Mouse (Mus musculus) heart, adult 2 months (tissue): ENCODE results near the gene Zranb3. TPM values are rescaled to one million over a fixed set of nuclear protein-coding genes. Genes with fewer than 3 reads are reported as not detected.

Experiments
- DNase-seq, 2 experiments: peaks; one replicate each; pipeline ENCODE4 v3.0.0; 2021
- H3K27ac ChIP-seq: fragments of 200-600 bp; 2 replicates; pipeline ENCODE4 v1.8.1; 2022
- H3K27me3 ChIP-seq: fragments of 200-500 bp; 2 replicates; pipeline ENCODE4 v1.6.1; 2012; ENCODE audit warnings: mild to moderate bottlenecking, low read length, inconsistent platforms, mixed read lengths; ENCODE audit not compliant: control insufficient read depth, insufficient read depth
- H3K36me3 ChIP-seq: fragments of 200-500 bp; 2 replicates; pipeline ENCODE4 v1.6.1; 2012; ENCODE audit warnings: low read length, inconsistent platforms; ENCODE audit not compliant: control insufficient read depth, insufficient read depth
- H3K4me1 ChIP-seq: fragments of 200-500 bp; 2 replicates; pipeline ENCODE4 v1.6.1; 2011; ENCODE audit warnings: low read length; ENCODE audit not compliant: control insufficient read depth, insufficient read depth
- H3K4me3 ChIP-seq: fragments of 200-600 bp; 2 replicates; pipeline ENCODE4 v1.8.1; 2022
- H3K79me2 ChIP-seq: fragments of 200-500 bp; replicated peaks from 2 replicates; pipeline ENCODE4 v1.6.1; 2012; ENCODE audit warnings: mild to moderate bottlenecking, inconsistent platforms, low read length, moderate library complexity, mixed read lengths; ENCODE audit not compliant: control insufficient read depth, insufficient read depth
- H3K9ac ChIP-seq: fragments of 200-500 bp; 2 replicates; pipeline ENCODE4 v1.6.1; 2012; ENCODE audit warnings: low read depth, mild to moderate bottlenecking, control low read depth, inconsistent platforms, low read length, mixed read lengths
- CTCF ChIP-seq: fragments of 200-600 bp; IDR thresholded peaks from 2 replicates; pipeline ENCODE4 v1.8.1; 2022; ENCODE audit warnings: antibody characterized with exemption, mild to moderate bottlenecking, moderate library complexity
- EP300 ChIP-seq: fragments of 200-500 bp; IDR thresholded peaks from 2 replicates; pipeline ENCODE4 v1.6.1; 2011; ENCODE audit warnings: low read depth, low read length, control low read depth; ENCODE audit not compliant: insufficient read depth
- POLR2A ChIP-seq: fragments of 200-500 bp; IDR thresholded peaks from 2 replicates; pipeline ENCODE4 v1.6.1; 2011; ENCODE audit warnings: mild to moderate bottlenecking, low read depth, low read length, control low read depth; ENCODE audit not compliant: insufficient read depth
- WGBS: fragments of 180-500 bp; shearing (Covaris S2); methylation state at CpG from one replicate; pipeline ENCODE4 v1.1.7; 2018; 5-methylcytosine and 5-hydroxymethylcytosine counted together
- intact Hi-C: fragments of 180-260 bp; cut with DNase I; formaldehyde crosslinking; loops from one replicate; pipeline ENCODE4 v1.15.1; 2025
- polyA plus RNA-seq: library from polyadenylated mRNA; depleted of rRNA; stranded (reverse); fragments of >200 nt; gene quantifications from 2 replicates; pipeline ENCODE4 v1.2.3, GENCODE M21; 2012
- total RNA-seq, 2 experiments: library from RNA; stranded (reverse); gene quantifications; 2 replicates each; pipeline ENCODE4 v1.2.3; 2021

The Zranb3 gene
- total and polyA plus RNA-seq, 3 experiments = 1.00 to 5.0 (median 4.8) TPM

DNA sequence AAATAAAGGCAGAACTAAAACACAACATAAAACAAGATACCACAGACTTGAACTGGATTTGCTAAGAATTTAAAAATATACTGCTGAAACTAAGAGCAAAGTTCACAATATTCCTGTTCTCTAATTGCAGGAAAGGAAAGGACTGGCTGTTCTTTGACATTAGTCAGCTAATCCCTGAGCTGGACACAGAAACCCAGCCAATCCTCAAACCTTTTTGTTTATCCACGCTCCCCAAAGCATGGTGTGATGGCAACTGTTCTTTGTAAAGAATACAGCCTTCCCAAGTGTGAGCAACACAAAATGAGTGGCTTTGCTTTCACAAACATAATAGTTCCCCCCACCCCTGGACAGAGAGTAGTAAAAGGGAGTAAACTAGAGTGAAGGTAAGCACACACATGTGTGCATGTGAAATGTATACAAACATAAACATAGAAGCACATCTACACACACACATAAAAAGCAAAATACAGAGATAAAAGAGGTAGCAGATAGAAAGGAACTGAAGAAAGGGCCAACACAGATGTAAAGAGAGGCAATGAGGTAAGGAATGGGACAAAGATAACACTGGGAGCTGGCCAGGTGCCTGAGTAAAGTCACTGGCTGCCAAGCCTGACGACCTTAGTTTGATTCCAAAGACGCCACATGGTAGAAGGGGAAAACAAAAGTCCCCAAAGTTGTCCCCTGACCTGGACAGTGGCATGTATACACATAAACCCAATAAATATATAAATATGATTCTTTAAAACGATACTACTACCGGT is 21.7 kb downstream of the Zranb3 start:
- DNase-seq = peak; percentile 55 to 66
- no peak overlapping the region for H3K9ac ChIP-seq
- 46% methylated on average over 5 of the region's 5 CpGs for WGBS
- TF ChIP-seq EP300 = no peak
- TF ChIP-seq CTCF = no peak
- no peak for TF ChIP-seq POLR2A
- peak overlapping the region; percentile 57 for H3K27ac ChIP-seq
- H3K27me3 ChIP-seq = no peaks in the 10 kb centered on the region
- intact Hi-C loops = no loop called here
- H3K36me3 ChIP-seq = peaks cover 5% of the 10 kb centered on the region; the same call in 1 of the 2 replicates
- H3K79me2 ChIP-seq = no peaks in the 10 kb centered on the region
- peaks cover 6% of the 10 kb centered on the region for H3K4me1 ChIP-seq
- H3K4me3 ChIP-seq = no peak overlapping the region

DNA sequence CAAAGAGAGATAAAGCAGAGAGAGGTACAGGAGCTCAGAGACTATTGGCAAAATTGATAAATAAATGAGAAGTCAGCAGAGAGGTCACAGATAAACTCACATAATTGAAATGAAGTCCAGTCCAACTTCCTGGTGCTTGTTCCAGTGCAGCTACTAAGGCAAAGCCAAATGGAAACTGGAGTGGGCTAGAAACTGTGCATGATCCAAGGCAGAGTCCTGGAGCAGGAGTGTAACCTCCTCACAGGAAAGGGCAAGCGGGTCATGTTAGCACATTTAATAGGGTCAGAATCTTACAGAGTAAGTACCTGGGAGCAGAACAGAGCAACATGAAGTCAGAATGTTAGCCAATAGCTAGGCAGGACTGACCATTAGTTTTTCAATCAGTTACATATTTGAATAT is 24.2 kb downstream of the Zranb3 start:
- peaks cover 6% of the 10 kb centered on the region for H3K4me1 ChIP-seq
- H3K4me3 ChIP-seq = no peak overlapping the region
- peaks cover 5% of the 10 kb centered on the region; the same call in 1 of the 2 replicates for H3K36me3 ChIP-seq
- intact Hi-C loops = no loop called here
- H3K79me2 ChIP-seq = no peaks in the 10 kb centered on the region
- H3K27me3 ChIP-seq = no peaks in the 10 kb centered on the region
- H3K27ac ChIP-seq = no peak overlapping the region
- no peak overlapping the region for H3K9ac ChIP-seq
- 93% methylated on average over 1 of the region's 1 CpGs for WGBS
- TF ChIP-seq EP300 (no peak), POLR2A (no peak), CTCF (no peak)
- no peak for DNase-seq

DNA sequence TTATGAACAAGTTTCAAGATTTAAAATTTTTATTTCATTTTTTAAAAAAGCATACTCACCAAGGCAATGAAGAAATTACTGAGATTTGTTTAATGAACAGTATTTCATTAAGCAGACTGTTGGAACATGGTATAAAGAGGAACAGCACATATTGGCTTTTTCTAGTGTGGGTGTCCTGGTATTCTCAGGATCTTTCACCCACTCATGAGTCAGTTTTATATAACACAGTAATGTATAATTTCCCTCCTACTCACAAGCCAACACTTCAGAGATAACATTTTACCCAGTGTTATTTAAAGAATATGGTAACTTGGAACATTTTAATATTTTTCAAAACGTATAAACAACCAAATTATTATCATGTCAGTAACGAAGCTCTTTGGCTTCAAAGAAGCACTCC is 25.1 kb downstream of the Zranb3 start:
- DNase-seq = no peak
- Histone ChIP-seq H3K36me3 (peaks cover 5% of the 10 kb centered on the region; the same call in 1 of the 2 replicates), H3K79me2 (no peaks in the 10 kb centered on the region), H3K9ac (no peak overlapping the region), H3K4me1 (peaks cover 6% of the 10 kb centered on the region), H3K27me3 (no peaks in the 10 kb centered on the region), H3K4me3 (no peak overlapping the region), H3K27ac (no peak overlapping the region)
- TF ChIP-seq POLR2A = no peak
- TF ChIP-seq EP300 = no peak
- no peak for TF ChIP-seq CTCF
- 91% methylated on average over 2 of the region's 2 CpGs for WGBS
- intact Hi-C loops = no loop called here

DNA sequence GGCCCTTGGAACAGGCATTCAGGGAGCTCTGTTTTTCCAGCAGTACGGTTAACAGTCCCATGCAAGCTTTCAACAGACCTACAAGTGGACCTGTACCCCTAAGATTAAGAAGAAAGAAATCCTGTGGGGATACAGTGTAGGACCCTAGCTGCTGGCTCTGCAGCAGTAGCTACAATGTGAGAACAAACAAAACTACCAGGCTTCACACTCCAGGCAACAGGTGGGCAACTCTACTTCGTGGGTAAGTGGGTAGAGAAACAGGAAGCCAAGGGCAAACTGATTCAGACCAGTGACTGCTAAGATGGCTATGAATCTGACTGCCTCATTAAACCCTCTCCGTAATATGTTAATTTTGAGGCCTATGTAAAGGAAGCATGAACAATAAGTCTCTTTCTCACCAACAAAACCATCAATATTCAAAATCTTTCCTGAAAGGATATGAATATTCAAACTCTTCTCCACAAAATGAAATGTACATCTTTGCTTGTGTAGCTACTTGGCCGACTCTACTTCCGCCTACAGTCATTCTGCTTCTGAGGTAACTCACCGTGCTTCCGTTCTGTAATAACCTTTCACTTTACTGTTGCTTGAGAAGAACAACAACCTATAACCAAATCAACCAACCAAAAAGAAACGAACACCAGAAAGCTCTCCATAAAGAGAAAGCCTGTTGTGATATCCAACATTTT is 25.9 kb downstream of the Zranb3 start:
- H3K4me1 ChIP-seq = peaks cover 6% of the 10 kb centered on the region
- peaks cover 5% of the 10 kb centered on the region; the same call in 1 of the 2 replicates for H3K36me3 ChIP-seq
- H3K79me2 ChIP-seq = no peaks in the 10 kb centered on the region
- no peak overlapping the region for H3K27ac ChIP-seq
- H3K9ac ChIP-seq = no peak overlapping the region
- intact Hi-C loops = no loop called here
- 93% methylated on average over 8 of the region's 8 CpGs for WGBS
- no peak for DNase-seq
- no peaks in the 10 kb centered on the region for H3K27me3 ChIP-seq
- no peak for TF ChIP-seq CTCF
- no peak for TF ChIP-seq POLR2A
- TF ChIP-seq EP300 = no peak
- H3K4me3 ChIP-seq = no peak overlapping the region

DNA sequence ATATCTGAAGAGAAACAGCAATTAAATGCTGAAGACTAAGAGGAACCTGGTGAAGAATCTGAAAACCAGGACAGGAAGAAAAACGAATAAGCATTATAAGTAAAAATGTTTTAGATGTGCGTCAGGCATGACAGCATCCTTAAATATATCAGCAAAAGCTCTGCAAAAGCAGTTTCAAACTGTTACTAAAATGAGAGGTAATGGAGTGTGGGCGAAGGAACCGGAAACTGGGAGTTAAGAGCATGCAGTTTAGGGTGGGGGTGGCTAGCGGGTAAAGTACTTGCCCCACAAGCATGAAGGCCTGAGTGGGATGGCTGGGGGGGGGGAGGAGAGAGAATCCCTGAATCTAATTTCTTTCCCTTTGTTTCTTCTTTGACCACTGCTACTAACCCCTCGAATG is 29.8 kb downstream of the Zranb3 start:
- H3K27me3 ChIP-seq = no peaks in the 10 kb centered on the region
- no peaks in the 10 kb centered on the region for H3K4me1 ChIP-seq
- DNase-seq = no peak
- no peak overlapping the region for H3K9ac ChIP-seq
- intact Hi-C loops = no loop called here
- H3K36me3 ChIP-seq = no peaks in the 10 kb centered on the region
- no peaks in the 10 kb centered on the region for H3K79me2 ChIP-seq
- WGBS = 94% methylated on average over 6 of the region's 6 CpGs
- no peak overlapping the region for H3K27ac ChIP-seq
- H3K4me3 ChIP-seq = no peak overlapping the region
- no peak for TF ChIP-seq POLR2A
- TF ChIP-seq EP300 = no peak
- no peak for TF ChIP-seq CTCF

DNA sequence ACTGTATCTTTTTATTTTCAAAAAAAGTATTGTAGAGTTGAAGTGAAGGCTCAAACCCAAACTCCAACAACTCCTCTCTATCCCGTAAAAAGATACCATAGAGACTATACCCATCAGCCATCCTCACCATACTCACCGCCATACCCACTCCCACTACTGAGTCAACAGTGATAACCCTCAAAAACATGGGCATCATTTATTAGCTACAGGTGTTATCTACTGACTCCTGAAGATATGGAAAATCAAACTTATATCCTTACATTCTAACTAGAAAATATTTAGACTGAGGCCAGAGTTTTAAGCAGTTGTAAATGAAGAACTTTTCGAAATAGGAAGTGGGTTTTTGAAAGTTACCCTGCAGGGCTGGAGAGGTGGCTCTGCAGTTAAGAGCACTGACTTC is 32.8 kb downstream of the Zranb3 start:
- TF ChIP-seq CTCF (no peak), POLR2A (no peak), EP300 (no peak)
- 98% methylated on average over 3 of the region's 3 CpGs for WGBS
- Histone ChIP-seq H3K27me3 (no peaks in the 10 kb centered on the region), H3K27ac (no peak overlapping the region), H3K9ac (no peak overlapping the region), H3K79me2 (no peaks in the 10 kb centered on the region), H3K4me3 (no peak overlapping the region), H3K36me3 (no peaks in the 10 kb centered on the region), H3K4me1 (no peaks in the 10 kb centered on the region)
- DNase-seq = no peak
- intact Hi-C loops = no loop called here
